Mouse (Mus musculus) kidney, adult 11 months (tissue): ENCODE results near the gene Twnk.

ENCODE experiments used
- DNase-seq: peaks from one replicate; pipeline ENCODE4 v3.0.0; 2022

The Twnk gene

DNA sequence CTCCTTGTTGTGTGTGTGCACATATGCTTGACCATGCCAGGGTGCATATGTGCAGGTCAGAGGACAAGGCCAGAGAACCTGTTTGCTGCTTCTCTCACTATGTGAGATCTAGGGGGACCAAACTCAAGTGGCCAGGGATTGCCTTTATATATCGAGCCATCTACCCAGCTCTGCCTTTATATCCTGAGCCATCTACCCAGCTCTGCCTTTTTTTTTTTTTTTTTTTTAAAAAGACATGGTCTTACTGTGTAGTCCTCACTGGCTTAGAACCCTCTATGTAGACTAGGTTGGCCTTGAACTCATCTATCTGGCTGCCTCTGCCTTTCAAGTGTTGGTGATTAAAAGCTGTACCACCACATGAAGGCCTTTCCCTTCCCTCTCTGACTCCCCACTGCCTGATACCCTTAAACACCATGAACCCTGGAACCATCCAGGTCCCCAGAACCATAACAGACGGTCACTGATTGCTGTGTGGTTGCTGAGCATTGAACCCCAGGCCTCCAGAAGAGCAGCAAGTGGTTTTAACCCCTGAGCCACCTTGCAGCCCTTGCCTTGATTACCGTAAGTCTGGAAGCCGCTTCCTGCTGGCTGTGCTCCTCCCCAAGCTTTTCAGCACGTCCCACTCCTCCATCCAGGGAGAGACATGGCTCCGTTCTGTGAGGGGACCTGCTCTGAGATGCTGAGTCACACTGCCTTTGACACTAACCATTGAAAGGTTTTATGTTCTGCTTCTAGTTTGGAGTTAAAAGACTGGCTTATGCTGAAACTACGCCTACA, 1.5 kb upstream of the Twnk start:
- no peak for DNase-seq

- DNase-seq, result peak; percentile 94
Measured at GRCm38 (mm10) chr19:45005957-45006712, 672 bp downstream of the Twnk start, which contains the start of gene Mrpl43. Gene Mrpl43 (minus strand): TSS chr19:45006442.

DNA sequence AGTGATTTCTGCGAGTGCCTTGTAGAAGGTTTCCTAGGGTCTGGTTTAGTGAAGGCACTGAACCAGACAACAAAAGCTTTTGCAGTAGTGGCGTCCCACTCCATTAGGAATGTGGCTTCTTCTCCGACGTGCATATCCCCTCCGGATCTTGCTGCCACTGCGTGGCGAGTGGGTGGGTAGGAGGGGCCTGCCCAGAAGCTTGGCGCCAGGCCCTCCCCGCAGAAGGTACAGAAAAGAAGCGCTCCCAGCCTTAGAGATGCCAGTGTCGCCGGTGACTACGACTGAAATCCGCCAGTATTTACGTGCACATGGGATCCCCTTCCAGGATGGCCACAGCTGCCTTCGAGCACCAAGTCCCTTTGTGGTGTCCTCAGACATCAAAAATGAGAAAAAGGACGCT, 1.6 kb downstream of the Twnk start:
- no peak for DNase-seq

GRCm38 (mm10) chr19:45007425-45008191, 2.1 kb downstream of the Twnk start:
- peak; percentile 82 for DNase-seq

DNA sequence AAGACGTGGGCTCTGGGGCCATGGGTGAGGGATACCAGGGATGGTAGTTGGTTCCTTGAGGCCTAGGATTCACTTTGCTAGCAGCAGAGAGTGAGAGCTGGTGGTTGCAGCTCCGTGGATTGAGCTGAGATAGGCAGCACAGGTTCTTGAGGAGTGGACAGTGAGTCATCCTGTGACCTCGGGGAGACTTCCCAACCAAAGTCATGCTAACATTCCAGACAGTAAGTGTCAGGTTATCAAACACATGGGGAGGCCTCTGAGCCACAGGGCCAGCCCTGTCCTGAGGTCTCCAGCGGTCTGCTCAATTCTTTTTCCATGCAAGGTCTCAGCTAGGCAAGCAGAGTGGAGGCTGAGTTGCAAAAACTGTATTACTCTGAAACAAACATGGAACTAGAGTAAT, 5.2 kb downstream of the Twnk start:
- no peak for DNase-seq

GRCm38 (mm10) chr19:45012219-45012618, 6.8 kb downstream of the Twnk start:
- DNase-seq, result no peak

DNA sequence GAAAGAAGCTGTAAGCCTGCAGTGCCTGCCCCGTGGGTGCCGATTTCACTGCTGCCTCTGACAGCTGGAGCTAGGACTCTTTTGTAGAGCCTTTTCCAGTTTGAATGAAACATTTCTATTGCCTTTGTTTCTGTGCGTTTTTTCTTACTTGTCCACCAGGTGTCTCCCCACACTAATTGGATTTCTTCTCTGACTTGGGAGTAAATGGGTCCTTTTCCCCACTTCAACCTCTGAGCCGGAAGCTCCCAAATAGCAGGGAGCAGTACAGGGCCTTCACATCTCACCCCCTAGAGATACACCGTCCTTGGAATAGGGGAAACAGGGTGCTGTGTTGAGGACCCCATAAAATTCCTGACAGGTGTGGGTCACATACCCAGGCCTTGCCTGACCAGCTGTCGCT, 7.2 kb downstream of the Twnk start:
- no peak for DNase-seq

DNA sequence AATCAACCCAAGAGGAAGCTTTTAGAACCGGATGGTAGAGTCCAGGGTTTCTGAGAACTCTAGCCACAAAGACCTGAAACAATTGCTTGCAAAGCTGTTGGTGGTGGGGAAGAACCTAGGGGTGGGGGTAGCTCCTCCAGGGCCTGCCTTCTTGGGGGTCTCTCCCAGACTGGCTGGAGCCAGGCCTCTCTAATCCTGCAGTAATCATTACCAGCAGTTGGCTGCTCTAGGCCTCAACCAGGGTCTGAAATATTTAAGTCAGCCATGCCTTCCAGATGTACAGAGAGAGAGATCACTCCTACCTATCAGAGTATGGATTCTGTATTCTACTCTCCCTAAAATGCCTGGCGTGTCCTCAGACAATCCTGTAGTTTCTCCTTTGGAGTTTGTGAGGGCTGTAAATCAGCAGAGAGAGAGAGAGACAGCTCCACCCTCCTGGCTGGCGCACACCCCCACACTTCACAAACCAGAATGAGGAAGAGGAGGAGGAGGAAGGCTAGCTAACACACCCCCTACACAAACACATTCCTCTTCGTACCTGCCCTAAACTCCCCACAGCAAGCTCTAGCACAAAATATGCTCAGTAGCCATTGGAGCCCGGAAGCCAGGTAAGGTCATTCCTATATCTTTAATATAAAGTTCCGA, 8.2 kb downstream of the Twnk start:
- DNase-seq, result no peak

- DNase-seq, result peak; percentile 57
Measured at GRCm38 (mm10) chr19:45014335-45014971, 9.0 kb downstream of the Twnk start, which contains the start of gene Lzts2. Gene Lzts2 (plus strand): TSS chr19:45014414.

DNA sequence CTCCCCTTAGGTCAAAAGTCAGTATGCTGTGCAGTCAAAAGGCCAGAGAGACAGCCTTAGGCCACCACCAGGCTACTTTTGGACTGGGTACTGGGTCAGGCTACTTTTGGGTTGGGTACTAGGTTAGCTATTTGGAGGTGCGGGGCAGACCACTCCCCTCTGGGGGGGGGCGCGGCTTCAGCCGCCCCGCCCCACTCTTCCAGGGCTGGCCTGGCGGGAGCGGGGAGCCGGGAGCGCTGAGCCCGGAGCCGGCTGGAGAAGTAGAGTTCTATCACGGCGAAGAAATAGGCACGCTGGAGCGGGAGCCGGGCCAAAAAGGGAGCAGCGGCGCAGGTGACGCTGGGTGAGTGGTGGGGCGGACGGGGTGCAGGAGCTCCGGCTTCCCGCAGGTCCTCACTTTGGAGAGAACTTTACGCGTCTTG, 9.5 kb downstream of the Twnk start:
- peak; percentile 91 for DNase-seq

DNA sequence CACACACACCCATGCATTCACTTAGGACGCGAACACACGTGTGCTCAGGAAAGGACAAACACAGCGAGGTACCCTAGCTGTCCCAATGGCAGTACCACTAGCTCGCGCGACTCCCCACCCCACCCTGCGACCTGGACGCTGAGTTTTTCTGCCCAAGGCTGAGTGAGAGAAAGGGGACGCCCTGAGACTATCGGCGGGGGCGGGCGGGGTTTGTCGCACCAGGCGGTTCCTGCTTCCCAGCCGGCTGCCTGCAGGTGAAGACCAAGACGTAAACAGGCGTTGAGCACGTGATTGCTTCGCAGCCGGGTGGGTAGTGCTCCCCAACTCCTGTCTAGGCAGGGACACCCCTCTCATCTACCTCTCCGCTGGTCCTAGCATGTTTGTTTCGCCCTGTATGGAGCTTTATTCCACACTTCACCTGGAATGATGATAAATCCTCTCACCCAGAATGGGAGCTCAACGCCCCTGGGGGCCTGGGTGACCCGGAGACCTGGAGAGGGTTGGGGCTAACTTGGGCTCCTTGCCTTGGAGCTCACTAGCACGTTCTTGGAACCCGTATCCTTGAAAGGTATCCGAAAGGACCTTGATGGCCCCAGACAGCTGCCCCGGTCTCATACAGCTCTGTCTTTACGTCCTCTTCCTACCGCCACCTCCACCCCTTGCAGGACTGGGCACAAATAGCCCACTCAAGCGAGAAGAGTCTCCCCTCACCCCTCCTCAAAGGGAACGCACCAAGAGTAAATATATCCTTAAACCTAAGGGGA, 10.2 kb downstream of the Twnk start:
- peak; percentile 69 for DNase-seq

DNA sequence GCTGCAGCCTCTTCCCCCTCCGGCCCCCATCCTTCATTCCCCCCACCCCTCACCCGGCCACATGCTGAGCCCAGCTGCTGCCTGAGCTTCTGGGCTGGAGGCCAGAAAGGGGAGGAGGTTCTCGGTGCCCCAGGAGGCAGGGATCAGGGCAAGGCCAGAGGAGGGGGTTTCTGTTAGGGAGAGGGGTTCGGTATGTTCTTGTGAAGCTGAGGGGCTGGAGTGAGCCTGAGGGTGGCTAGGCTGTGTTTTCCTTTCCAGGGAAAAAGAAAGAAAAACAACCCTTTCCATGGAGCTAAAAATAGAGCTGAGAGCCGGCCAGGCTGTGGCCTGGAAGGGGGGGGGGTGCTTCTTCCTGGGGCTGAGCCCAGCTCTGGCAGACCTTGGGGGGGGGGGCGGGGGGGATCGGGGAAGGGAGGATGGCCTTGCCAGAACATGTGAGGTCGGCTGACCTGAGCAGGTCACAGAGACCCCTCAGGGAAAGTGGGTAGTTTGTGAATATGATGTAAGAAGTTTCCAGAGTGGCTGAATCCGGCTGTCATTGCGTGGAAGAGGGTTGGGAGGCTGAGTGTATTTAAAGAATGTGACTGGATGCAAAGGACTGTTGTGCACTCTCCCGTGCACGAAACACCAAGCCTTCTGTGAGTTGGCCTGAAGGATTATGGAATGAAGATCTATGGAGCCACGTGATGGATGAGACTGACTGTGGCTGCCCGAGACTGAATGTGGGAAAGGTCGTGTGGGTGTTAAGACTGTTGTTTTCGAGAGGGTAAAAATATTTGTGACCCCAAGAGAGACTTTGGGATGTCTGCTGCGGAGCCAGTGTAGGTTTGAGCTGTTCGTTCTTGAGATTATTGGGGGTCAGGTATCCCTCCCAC, 11.1 kb downstream of the Twnk start:
- peak; percentile 88 for DNase-seq

DNA sequence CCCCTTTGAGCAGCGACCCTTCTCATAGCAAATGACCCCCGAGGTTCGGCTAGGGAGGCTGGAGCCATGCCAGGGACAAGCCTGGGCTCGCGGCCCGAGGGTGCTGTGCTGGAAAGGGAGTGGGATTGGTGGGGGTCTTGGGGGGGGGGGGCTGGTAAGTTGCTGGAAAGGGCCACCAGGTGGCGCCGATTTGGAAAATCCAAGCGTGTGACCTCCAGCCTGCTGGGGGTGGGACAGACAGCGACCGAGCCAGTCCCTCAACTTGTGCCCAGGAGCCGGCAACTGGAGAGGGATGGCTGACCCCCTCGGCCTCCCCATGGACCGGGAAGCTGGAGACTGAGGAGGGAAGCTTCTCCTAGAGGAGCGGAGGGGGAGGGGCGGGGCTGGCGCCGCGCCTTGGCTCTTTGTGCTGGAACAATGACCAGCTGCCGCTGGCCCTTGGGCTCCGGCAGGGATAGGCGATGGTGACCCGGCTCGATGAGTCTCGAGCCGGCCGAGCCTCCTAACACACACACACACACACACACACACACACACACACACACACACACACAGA, 11.8 kb downstream of the Twnk start:
- peak; percentile 85 for DNase-seq

- DNase-seq, result peak; percentile 89
Measured at GRCm38 (mm10) chr19:45017909-45018308, 12.4 kb downstream of the Twnk start.

- no peak for DNase-seq
Measured at GRCm38 (mm10) chr19:45018351-45018831, 12.9 kb downstream of the Twnk start.

DNA sequence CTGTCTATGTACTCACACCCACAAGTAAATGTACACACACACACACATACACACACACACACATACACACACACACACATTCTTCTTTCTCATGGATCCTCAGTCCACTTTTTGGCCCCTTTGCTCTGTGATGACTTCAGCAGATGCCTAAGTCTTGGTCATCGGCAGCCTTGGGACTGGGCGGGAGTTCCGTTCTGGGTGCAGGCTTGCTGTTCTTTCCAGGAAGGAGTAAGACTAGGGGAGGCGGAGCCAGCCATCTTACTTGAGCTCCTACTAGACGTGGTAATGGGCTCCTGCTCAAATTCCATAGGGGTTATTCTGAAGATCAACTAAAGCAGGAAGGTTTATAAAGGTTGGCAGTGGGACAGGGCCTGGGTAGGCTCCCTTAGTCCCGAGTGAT, 14.9 kb downstream of the Twnk start:
- peak; percentile 58 for DNase-seq

- DNase-seq, result no peak
Measured at GRCm38 (mm10) chr19:45021362-45021761, 15.9 kb downstream of the Twnk start.

- no peak for DNase-seq
Measured at GRCm38 (mm10) chr19:45023993-45024392, 18.5 kb downstream of the Twnk start.

GRCm38 (mm10) chr19:45024775-45025174, 19.3 kb downstream of the Twnk start:
- no peak for DNase-seq
